Mouse (Mus musculus) lung, adult 2 months (tissue): ENCODE data around the gene Adgrl3.

Experiments used
- CTCF ChIP-seq: fragments of 200-500 bp; IDR thresholded peaks from 2 replicates; pipeline ENCODE4 v1.5.1; 2011; ENCODE audit warnings: mild to moderate bottlenecking, low read length, control low read depth; ENCODE audit not compliant: insufficient read depth
- POLR2A ChIP-seq: fragments of 200-500 bp; IDR thresholded peaks from 2 replicates; pipeline ENCODE4 v1.6.1; 2011; ENCODE audit warnings: low read depth, mild to moderate bottlenecking, control low read depth, low read length, borderline replicate concordance; ENCODE audit errors: extremely low read depth

DNA sequence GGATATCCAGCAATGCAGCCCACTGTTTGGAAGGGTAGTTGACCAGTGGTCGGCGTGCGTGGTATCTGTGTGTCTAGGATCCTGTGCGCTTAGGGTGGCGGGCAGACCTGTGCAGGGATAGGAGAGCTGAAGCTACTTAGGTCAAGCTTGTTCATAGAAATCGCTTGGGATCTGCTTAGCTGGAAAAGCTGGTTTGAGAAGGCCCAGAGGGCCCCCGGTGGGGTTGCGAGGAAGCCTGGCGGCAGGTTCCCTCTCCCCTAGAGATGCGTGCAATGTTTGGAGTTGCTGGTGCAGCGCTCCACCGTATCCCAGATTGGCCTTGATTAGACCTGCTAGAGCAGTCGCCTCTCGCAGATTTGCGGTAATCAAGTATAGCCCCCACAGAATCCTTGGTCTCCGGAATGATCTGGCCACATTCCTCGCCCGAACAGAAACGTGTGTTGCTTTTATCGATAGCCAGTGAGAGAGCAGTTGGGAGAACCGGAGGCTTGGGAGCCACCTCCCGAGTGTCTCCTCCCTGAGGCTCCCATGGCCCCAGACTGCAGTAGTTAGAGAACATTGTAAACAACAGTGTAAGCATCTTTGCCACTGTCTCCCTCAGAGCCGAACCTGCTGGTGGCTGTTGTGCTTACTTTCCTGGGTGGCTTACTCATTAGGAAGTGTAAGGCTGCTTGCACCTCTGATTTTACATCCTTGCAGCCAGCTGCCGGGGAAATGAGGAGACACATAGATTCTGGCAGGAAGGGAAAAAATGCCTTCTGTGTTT lies 2.6 kb downstream of the Adgrl3 start:
- TF ChIP-seq CTCF (no peak), POLR2A (peak; percentile 59; the same call in 1 of the 2 replicates)
